Mouse (Mus musculus) thymus, postnatal 4 days (tissue): ENCODE data around the gene Epb41l3.

Experiments
- DNase-seq: peaks from one replicate; pipeline ENCODE4 v3.0.0; 2021

Gene Epb41l3

DNA sequence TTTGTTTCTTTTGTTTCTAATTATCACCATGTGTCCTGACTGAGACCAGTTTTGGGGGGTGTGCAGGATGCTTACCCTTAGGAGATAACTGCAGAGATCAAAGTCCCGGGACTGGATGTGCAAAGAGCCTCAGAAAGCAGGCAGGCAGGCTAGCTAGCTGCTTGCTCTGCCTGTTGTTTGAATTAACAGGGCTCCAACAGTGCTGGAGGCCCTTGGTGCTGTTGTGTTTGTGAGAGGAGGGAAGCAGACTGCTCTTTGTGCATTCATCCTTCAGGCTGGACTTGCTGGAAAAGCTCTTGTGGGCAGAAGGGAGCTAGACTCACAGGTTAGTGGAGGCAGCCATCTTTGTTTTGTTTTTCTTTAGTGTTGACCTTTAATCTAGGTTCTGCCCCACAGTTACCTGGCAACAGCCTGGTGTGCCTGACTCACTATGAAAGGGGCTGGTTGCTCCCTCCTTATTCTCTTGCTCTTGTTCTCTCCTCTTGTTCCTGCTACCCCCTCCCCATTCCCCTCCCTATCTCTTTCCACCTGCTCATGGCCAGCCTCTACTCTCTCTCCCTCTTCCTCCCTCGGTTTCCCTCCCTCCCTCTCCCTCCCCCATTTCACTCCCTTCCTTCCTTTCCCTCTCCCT lies 117.5 kb downstream of the Epb41l3 start:
- no peak for DNase-seq

DNA sequence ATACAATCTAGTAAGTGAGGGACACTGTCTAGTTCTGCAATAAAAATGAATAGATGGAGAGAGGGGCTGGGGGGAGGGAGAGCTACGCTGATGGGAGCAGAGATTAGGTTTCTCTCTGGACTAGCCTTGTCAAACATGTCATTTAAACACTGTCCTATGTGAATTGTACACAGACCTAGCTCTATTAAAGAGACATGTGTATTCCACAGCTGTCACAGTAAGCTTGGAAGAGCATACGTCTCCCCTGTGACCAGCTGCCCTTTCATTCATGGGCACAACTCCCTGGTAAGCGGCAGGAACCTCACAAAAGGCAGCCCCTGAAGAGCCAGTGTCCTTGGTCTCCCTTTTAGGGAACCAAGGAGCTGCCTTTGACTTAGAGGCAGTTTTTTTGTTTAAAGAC lies 119.1 kb downstream of the Epb41l3 start:
- no peak for DNase-seq

DNA sequence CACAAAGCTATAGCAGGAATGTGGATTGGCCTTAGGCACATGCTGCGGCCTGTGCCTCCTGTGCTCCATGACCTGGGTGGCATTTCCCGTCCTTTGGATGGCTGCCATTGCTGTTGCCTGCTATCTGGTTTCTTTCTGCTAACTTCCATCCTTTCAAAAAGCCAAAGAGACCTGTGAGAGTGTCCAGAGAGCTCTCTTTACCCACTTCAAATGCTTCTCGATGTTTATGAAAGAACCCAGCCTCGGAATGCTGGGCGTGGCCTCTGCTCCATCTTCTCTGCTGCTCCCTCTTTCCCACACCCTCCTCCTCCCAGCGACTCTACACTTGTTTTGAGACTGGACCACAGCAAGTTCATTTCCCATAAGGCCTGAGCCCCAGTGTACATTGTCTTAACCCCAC lies 120.3 kb downstream of the Epb41l3 start:
- DNase-seq: no peak

DNA sequence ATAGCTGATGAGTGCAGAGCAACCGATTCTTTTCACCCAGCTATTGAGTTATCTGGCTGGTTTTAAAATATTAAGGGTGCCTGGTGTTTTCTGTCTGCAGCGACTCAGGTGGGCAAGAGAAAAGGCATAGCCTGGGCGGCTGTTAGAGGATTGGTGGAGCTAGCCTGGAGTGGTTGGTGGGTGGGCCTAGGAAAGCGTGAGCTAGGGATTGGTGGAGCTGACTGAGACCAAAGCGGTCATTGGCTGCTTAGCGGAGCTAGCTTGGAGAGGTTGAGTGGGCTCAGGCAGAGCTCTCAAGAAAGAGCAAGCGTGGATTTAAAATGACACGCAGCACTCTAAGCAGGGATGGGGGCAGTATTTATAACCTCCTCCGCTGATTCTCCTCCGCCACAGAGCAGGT lies 121.2 kb downstream of the Epb41l3 start:
- no peak for DNase-seq

DNA sequence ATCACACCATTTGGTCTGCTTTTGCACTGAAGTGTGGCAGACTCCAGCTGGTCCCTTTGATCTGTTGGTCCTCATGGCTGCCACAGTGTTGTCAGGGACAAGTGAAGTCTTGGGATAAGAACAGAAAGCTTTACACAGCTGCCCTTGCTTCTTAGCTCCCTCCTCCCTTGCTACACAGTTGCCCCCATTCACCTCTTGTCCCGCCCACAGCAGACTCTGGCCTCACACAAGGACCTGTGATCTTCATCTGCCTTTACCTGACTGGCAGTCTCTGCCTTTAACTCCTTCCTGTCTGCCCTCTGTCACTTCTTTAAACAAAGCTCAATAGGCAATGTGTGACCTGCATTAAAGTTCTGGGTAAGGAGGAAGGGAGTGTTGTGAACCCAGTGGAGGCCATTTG lies 123.3 kb downstream of the Epb41l3 start:
- DNase-seq: no peak

DNA sequence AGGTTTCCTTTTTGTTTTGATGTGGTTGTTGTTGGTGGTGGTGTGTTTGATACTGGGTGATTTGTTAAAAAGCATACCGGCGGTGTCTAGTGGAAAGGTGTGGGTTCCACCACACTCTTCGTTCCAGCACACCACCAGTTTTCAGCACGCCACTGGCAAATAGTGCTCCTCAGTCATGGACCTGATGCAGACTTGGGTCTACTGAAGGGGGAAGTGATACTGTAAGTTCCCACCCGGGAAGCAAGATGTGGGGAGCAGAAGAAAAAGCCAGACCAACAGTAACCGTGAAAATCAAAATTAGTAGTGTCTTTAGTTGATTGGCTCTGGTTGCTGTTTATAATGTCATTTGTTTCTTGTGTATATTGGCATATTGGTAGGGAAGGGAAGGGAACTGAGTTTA lies 124.3 kb downstream of the Epb41l3 start:
- DNase-seq: no peak

DNA sequence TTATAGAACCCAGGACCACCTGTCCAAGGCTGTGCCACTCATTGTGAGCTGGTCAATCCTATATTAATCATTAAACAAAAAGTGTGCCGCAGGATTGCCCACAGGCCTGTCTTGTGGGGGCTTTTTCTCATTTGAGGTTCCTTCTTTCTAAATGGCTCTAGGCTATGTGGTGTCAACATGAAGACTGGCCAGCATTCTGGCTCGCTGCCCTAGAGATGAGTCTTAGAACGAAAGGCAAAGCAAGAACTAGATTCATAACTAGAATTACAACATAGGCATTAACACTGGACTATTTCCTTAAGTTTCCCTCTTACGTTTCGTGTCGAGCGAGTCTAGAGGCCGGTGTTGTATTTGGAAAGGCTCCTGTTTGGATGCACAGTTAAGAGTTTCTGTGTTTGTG lies 125.5 kb downstream of the Epb41l3 start:
- DNase-seq: no peak

DNA sequence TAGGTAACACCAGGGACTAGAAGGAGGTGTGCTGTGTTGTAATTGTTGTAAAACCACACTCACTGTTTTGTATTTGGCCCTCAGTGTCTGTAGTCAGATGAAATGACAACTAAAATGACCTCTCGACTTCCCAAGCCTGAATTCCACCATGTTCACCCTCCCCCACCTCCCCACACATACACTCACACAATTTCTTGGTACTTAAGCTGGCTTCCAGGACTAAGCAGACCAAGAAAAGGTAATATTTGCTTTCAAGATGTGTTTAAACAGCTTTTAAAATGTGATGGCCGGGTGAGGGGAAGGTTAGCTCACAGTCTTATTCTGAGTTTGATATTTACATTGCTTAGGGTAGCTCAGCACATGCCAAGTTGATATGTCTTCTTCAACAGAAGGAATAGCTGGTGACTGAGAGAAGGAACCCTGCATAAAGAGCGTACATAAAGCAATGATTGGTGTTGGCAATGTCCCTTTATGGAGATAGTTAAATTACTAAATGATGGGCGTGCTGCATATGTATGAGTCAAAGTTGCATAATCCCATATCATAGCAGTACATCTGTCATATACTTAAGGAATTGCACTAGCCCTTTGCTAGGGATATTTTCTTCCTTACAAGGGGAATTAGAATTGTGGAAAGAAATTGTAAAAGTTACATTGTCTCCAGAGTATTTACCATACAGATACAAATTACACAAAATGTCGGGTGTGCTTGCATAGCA lies 130.0 kb downstream of the Epb41l3 start:
- no peak for DNase-seq

DNA sequence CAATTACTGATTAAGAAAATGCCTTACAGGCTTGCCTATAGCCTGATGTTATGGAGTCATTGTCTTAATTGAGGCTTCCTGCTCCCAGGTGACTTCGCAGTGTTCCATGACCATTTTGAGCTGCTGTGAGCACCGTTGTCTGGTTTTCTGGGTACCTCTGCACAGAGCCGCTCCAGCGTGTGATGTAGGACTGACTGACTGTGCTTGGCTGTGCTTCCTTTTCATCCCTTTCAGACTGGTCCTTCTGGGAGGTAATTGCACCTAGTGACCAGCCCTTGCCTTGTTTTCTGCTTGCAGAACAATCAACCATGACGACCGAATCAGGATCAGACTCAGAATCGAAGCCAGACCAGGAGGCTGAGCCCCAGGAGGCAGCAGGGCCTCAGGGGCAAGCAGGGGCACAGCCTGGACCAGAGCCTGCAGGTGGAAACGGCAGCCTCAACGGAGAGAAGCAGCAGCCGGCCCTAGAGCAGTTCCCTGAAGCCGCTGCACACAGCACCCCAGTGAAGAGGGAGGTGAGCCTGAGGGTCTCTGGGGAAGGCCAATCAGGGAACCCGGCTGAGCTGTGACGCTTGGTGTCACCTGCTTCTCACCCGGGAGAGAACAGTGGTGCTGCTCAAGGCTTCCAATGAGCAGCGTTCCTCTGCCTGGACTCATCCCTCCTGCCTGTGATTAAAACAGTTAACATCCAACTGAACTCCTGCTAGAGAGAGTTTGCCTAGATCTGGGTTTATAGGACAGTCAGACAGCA lies 132.3 kb downstream of the Epb41l3 start:
- no peak for DNase-seq

DNA sequence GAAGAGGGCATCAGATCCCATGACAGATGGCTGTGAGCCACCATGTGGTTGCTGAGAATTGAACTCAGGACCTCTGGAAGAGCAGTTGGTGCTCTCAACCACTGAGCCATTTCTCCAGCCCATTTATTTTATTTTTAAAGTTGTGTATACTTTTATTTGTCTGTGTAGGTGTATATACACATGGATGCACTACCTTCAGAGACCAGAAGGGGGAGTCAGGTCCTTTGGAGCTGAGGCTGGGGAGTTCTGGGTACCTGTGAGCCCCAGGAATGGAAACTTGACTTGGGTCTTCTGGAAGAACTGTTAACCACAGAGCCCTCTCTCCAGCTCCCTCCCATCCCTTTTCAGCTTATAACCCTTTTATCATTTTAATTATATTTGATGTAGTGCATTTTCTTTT lies 135.6 kb downstream of the Epb41l3 start:
- DNase-seq: no peak

DNA sequence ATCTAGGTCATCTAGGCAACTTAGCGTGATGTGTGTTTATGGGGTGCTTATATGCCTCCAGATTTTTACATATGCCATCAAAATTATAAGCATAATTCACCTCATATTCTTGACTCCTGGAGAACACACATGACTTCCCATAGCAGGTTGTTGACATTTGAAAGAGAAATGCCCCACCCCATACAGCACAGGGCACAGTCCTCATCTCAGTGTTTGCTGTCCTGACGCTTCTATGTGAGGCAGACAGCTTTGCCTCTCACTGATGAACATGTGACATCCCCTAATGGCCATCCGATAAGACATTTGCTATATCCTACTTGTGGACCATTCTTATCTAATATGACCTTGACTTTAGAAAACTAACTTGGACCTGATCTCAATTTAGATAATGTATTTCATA lies 140.6 kb downstream of the Epb41l3 start:
- DNase-seq: no peak

DNA sequence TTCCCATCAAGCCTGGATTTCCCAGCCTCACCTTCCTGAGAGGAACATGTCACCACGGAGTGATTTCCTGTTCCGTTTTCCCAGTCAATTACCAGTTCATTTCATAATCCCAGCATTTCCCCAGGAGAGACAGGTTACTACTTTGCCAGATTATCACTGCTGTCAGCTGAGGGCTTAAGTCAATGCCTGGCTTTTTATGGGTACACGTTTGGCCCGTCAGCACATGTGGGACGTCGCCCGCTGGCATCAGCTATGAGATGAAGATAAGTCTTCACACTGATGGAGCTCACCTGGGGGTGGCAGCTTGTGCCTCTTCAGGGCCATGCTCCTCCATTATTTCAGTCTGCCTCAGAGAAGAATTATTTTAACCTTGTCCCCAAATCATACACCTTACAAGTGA lies 145.4 kb downstream of the Epb41l3 start:
- DNase-seq: no peak

DNA sequence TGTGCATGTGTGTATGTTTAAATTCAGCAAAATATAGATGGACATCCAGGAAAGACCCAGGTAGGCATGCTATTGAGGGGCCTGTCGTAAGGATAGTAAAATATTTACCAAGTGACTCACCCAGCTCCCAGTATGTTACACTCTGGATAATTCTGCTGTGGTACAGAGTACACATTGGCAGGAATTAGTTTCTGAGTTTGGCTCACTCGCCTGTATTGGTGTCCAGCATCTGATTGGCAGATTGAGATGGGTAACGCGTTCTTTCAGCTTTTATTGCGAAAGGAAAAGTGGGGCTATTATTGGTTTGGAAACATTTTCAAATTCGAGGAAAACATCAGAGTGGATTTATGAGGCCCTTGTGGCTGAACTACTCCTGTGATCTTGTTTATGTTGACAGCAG lies 145.9 kb downstream of the Epb41l3 start:
- DNase-seq: no peak

DNA sequence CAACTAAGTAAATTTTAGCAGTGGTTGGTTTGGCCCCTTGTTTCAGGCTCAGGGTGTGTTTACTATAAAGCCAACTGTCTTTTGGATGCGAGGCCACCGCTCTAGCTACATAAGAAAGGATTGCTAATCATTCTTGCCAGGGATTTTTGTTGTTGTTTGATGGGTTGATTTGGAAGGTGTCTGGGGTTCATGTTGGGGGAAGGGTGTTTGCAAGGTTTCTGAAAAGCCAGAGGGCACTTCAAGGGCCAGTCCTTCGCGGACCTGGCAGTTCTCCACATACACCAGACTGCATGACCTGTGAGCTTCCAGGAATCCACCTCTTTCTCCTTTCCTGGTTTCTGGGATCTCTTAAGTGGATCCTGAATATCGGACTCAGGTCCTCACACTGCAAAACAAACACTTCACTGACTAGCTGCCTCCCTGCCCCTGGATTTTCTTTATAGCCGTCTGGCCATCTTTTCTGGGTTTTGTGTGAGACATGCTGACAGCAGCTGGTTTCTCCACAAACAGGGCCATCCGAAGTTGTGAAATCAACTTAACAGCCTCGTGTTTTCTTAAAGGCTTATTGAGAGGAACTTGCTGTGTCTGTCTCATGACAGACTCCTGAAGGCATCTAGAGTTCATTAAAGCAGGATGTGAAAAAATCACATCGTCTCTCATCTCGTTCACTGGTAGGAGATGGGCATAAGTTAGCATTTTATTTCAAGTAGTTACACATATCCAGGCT lies 146.6 kb downstream of the Epb41l3 start:
- DNase-seq: no peak

DNA sequence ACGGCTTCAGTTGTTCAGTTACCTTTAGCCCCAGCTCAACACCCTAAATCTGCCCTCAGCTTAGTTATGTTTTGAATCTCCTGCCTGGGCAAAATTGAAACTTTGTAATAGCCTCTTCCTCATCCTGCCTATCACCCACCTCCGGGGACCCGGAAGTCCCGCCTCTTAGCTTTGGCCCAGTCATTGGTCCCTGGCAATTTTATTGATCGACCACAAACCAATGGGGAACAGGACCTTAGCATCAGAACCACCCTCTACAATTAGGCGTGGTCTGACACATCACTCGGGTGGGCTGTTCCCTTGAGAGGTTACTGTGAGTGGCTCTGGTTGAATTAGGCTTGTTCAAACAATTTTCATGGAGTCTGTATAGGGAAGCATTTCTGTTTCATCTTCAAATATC lies 150.5 kb downstream of the Epb41l3 start:
- DNase-seq: no peak

DNA sequence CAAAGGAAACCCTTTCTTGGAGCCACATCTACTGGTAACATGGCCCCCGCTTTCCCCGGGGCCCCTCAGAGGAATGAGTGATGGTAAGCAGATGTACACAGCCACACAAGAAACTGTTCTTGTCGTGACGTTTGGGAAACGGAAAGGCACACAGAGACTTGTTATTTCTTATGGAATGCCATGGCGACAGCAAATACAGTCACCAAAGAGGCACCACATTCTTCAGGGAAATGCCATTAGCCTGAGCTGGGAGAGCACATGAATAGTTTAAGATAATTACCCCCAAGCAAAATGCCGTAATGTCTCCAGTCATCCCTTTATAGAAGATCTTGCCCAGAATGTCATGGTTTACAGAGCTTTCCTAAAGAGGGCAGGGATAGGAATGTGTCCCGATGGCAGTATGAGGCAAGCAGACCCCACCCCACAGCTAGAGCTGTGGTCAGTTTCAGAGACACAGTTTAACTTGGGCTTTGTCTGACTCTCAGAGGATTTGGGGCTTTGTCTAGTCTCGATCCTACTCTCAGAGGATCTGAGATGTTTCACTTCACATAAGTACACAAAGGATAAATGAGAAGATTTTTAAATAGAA lies 152.0 kb downstream of the Epb41l3 start:
- DNase-seq: no peak

DNA sequence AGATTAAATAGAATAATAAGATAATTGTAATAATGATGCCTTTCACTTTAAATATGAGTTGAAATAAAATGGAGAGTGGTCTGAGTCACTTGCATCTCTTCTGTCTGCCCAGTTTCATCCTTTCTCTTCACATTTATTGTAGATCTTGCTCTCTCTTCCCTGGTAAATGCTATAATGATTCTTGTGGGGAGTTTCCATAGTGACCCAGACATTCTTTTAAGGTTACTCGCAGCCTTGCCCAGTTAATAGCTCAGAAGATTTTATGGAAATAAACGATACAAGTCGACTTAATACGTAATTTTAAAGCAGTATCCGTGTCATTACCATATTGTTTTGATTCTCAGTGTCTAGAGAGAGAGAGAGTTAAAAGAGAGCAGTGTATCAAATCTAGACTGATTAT lies 154.0 kb downstream of the Epb41l3 start:
- no peak for DNase-seq

DNA sequence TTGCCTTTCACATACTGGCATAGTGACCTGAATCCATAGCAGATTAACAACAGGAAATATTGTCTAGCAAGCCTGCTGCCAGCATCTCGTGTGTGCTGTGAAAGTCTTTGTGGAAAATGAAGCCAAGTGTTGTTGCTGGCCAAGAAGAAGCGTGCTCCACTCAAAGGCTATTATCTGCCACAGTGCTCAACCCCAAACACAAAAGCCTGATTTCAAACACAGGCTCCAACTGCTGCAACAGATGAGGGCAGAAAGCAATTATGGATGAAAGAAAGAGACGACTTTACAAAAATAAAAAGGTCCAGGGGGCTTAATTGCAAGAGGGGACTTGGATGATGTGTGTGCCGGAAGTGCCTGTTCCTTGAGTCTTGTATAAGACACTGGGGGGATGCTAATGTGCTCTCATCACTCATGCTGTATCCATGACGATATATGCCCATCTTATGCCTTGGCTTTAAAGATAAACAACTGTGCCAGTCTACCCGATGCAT lies 154.7 kb downstream of the Epb41l3 start:
- no peak for DNase-seq

DNA sequence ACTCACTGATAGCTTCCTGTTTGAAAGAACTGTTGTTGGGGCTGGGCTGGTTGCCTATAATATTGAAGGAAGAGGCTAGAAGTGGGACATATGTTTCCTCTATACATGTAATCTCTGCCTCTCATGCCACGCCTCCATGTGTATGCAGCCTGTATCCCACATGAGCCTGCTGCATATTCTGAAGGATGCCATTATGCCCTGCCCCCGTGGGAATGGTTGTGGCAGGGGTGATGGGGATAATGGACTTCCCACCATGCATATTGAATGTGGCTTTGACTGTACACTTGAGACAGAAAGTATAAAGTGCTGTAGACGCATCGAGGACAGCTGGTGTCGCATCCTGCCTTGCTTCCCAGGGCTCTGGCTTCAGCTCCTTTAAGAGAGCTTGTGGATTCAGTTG lies 155.9 kb downstream of the Epb41l3 start:
- no peak for DNase-seq

DNA sequence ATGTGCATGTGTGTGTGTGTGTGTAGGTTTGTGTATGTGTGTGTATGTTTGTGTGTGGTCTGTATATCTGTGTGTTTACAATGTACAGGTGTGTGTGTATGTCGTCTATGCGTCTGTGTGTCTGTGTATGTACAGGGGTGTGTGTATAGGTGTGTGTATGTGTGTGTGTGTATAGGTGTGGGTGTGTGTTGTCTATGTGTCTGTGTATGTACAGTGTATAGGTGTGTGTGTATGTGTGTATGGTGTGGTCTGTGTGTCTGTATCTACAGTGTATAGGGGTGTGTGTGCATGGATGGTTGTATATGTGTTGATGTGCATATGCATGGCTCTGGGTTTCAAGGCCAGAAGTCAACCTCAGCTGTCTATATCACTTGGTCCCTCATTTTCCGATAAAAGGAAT lies 161.7 kb downstream of the Epb41l3 start:
- DNase-seq: no peak

DNA sequence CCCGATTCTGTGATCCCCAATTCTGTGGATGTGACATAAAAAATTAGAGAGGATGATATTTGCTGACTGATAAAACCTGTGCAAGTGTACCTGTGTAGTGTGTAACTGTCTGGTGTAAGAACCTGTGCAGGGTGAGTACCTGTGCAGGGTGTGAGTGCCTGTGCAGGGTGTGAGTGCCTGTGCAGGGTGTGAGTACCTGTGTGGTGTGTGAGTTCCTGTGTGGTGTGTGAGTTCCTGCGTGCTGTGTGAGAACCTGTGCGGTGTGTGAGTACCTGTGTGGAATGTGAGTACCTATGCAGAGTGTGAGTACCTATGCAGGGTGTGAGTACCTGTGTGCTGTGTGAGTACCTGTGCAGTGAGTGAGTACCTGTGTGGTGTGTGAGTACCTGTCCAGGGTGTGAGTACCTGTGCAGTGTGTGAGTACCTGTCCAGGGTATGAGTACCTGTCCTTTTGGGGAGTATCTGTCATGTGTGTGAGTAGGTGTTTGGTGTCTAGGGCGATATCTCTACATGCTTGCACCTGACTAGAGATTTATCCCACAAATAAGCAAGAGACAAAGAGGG lies 163.4 kb downstream of the Epb41l3 start:
- DNase-seq: no peak

DNA sequence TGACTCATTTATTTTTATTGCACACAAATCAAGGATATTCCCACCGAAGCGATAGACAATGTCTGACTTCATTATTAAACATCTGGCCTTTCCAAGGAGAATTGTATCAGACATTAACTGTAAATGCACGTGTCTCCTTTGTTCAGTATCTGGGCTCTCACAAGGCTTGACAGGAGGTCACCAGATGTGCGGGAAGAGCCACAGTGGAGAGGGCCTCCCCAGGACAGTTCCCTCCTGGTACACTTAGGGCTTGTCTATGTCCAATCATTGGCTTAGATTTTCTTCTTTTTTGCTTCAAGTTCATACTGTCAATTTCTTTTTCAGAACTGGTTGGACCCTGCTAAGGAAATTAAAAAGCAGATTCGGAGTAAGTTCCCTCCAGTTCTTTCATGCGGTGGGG lies 163.9 kb downstream of the Epb41l3 start:
- no peak for DNase-seq

DNA sequence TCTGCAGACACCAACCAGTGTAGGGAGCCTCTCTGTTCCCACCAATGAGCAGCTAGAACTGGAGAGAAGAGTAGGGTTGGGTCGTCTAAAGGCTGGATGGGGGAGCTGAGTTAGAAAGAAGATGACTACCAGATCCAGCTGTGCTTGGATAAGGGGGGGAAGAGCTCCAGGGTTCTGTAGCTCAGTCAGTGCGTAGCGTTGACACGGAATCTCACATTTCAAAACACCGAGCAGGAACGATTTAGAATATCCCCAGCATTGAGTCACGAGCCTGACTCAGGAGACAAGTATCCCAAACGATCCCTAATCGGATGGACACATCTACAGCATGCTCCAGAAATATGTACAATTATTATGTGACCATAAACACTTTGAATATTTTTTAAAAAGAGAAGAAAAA lies 180.4 kb downstream of the Epb41l3 start:
- no peak for DNase-seq
